Mouse (Mus musculus) left cerebral cortex, adult 11 months (tissue): ENCODE measurements around the gene Cd151.

ENCODE experiments used
- DNase-seq: peaks from one replicate; pipeline ENCODE4 v3.0.0; 2022; ENCODE audit warnings: low spot score

The Cd151 gene

GRCm38 (mm10) chr7:141457986-141458660, 9.1 kb upstream of the Cd151 start:
- DNase-seq = no peak

GRCm38 (mm10) chr7:141458661-141459060, 8.5 kb upstream of the Cd151 start:
- DNase-seq = no peak

- no peak for DNase-seq
These were observed 7.9 kb upstream of the Cd151 start for GRCm38 (mm10) chr7:141459301-141459711.

GRCm38 (mm10) chr7:141460001-141460390, 7.2 kb upstream of the Cd151 start:
- no peak for DNase-seq

GRCm38 (mm10) chr7:141460391-141461113, 6.6 kb upstream of the Cd151 start, which contains the start of gene Cracr2b:
Cracr2b (plus strand) TSS chr7:141461094.
- DNase-seq = no peak

GRCm38 (mm10) chr7:141461521-141462332, 5.5 kb upstream of the Cd151 start:
- no peak for DNase-seq

GRCm38 (mm10) chr7:141462333-141462821, 4.8 kb upstream of the Cd151 start:
- DNase-seq = no peak

- no peak for DNase-seq
These were observed 3.2 kb upstream of the Cd151 start for GRCm38 (mm10) chr7:141463824-141464602.

GRCm38 (mm10) chr7:141464603-141465201, 2.5 kb upstream of the Cd151 start:
- no peak for DNase-seq

- DNase-seq = no peak
These were observed 1.7 kb upstream of the Cd151 start for GRCm38 (mm10) chr7:141465388-141466044.

- no peak for DNase-seq
These were observed 1.2 kb upstream of the Cd151 start for GRCm38 (mm10) chr7:141466045-141466394.

GRCm38 (mm10) chr7:141466607-141467148, 514 bp upstream of the Cd151 start:
- no peak for DNase-seq

GRCm38 (mm10) chr7:141468164-141468521, 951 bp downstream of the Cd151 start:
- DNase-seq = no peak

- DNase-seq = no peak
These were observed 1.5 kb downstream of the Cd151 start for GRCm38 (mm10) chr7:141468522-141469211.

- DNase-seq = no peak
These were observed 2.2 kb downstream of the Cd151 start for GRCm38 (mm10) chr7:141469352-141469751.

- no peak for DNase-seq
These were observed 2.9 kb downstream of the Cd151 start for GRCm38 (mm10) chr7:141469901-141470636.

- no peak for DNase-seq
These were observed 3.4 kb downstream of the Cd151 start for GRCm38 (mm10) chr7:141470637-141470944.

- DNase-seq = no peak
These were observed 4.0 kb downstream of the Cd151 start for GRCm38 (mm10) chr7:141471236-141471635.

- no peak for DNase-seq
These were observed 5.0 kb downstream of the Cd151 start for GRCm38 (mm10) chr7:141472226-141472625.

- no peak for DNase-seq
These were observed 5.6 kb downstream of the Cd151 start for GRCm38 (mm10) chr7:141472763-141473162.
